Mouse (Mus musculus) heart, embryonic 14.5 days (tissue): ENCODE results near the gene Tead1. TPM values are rescaled to one million over a fixed set of nuclear protein-coding genes. Genes with fewer than 3 reads are reported as not detected.

Experiments used
- ATAC-seq: fragments of 200-750 bp; cut with Nextera tagmentation; 2 replicates; pipeline ENCODE4 v1.8.0; 2017; ENCODE audit warnings: low read depth, moderate TSS enrichment; ENCODE audit not compliant: insufficient number of reproducible peaks, insufficient read depth, low FRiP score
- H3K27ac ChIP-seq, 2 experiments: fragments of 200-500 bp in 1 of 2; fragments of 300-500 bp in 1 of 2; sonication (generic) in 1 of 2; replicated peaks in 1 of 2; 2 replicates each; pipeline ENCODE4 v1.5.1; 2012 to 2014; ENCODE audit warnings: low read depth in 2 of 2, low read length in 2 of 2, control low read depth in 1 of 2, mild to moderate bottlenecking in 1 of 2, mixed read lengths in 1 of 2; ENCODE audit not compliant: control insufficient read depth in 1 of 2, insufficient read depth in 1 of 2
- H3K27me3 ChIP-seq: fragments of 300-500 bp; sonication (generic); 2 replicates; pipeline ENCODE4 v1.6.1; 2014; ENCODE audit warnings: mild to moderate bottlenecking, low read length, control low read depth; ENCODE audit not compliant: control insufficient read depth, insufficient read depth
- H3K36me3 ChIP-seq: fragments of 300-500 bp; sonication (generic); 2 replicates; pipeline ENCODE4 v1.6.1; 2014; ENCODE audit warnings: mild to moderate bottlenecking, control low read depth, low read length, mixed read lengths; ENCODE audit not compliant: control insufficient read depth, insufficient read depth
- H3K4me1 ChIP-seq, 2 experiments: fragments of 200-500 bp in 1 of 2; fragments of 300-500 bp in 1 of 2; sonication (generic) in 1 of 2; 2 replicates each; pipeline ENCODE4 v1.6.1; 2012 to 2014; ENCODE audit warnings: low read length in 2 of 2, control low read depth in 1 of 2, mixed read lengths in 1 of 2; ENCODE audit not compliant: control insufficient read depth in 2 of 2, insufficient read depth in 2 of 2
- H3K4me2 ChIP-seq: fragments of 300-500 bp; sonication (generic); 2 replicates; pipeline ENCODE4 v1.6.1; 2014; ENCODE audit warnings: mild to moderate bottlenecking, low read length
- H3K4me3 ChIP-seq, 2 experiments: fragments of 200-500 bp in 1 of 2; fragments of 300-500 bp in 1 of 2; sonication (generic) in 1 of 2; 2 replicates each; pipeline ENCODE4 v1.5.1; 2012 to 2014; ENCODE audit warnings: low read length in 2 of 2, mild to moderate bottlenecking in 2 of 2, control low read depth in 1 of 2, low read depth in 1 of 2, moderate library complexity in 1 of 2; ENCODE audit not compliant: control insufficient read depth in 1 of 2, insufficient read depth in 1 of 2
- H3K9ac ChIP-seq: fragments of 300-500 bp; sonication (generic); 2 replicates; pipeline ENCODE4 v1.6.1; 2014; ENCODE audit warnings: mild to moderate bottlenecking, low read length
- H3K9me3 ChIP-seq: fragments of 300-500 bp; sonication (generic); 2 replicates; pipeline ENCODE4 v1.6.1; 2016; ENCODE audit warnings: low read length, control low read depth; ENCODE audit not compliant: control insufficient read depth
- WGBS: fragments of 180-500 bp; shearing (Covaris S2); extraction: QIAGEN DNeasy Blood & Tissue Kit; methylation state at CpG from one replicate; pipeline ENCODE4 v1.1.7; 2014; 5-methylcytosine and 5-hydroxymethylcytosine counted together
- polyA plus RNA-seq: library from polyadenylated mRNA; unstranded; fragments of >200 nt; fragmentation: Nextera tagmentation; extraction: Ambion mirVana; gene quantifications from 2 replicates; pipeline ENCODE4 v1.2.1, GENCODE M21; 2014

Gene Tead1
- polyA plus RNA-seq, 1 experiment from 2014 or later = 40.7 TPM

GRCm38 (mm10) chr7:112813731-112814306 is 134.7 kb downstream of the Tead1 start:
- Histone ChIP-seq H3K27ac (no peak overlapping the region), H3K36me3 (no peaks in the 10 kb centered on the region), H3K4me1 (peaks cover 6 to 35% of the 10 kb centered on the region in 2 experiments; a peak in 3 of 4 replicates), H3K9me3 (no peaks in the 10 kb centered on the region), H3K27me3 (no peaks in the 10 kb centered on the region), H3K4me3 (no peak overlapping the region), H3K4me2 (no peak overlapping the region), H3K9ac (no peak overlapping the region)
- 83% methylated on average over 8 of the region's 8 CpGs for WGBS
- no peak for ATAC-seq

DNA sequence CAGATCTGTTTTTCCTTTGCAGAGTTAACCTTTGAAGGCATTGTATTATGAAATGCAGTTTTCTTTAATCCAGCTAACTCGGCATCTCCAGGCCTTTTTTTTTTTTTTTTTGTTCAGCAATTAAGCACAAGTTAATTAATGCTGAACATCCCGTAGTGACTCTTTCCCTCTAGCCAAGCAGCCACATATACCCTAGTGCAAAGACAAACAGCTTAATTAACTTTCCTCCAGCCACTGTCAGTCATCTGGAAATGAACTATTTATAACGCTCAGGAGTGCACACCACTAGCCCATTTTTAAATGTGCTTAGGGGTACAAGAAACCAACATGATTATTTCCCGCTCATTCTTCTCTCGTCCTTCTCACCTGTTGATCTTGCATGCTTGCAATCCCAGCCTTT is 136.9 kb downstream of the Tead1 start:
- H3K9me3 ChIP-seq = no peaks in the 10 kb centered on the region
- no peak overlapping the region for H3K9ac ChIP-seq
- H3K36me3 ChIP-seq = no peaks in the 10 kb centered on the region
- 0 out of 4 replicates have a peak overlapping the region, but pooled peaks of 1 of the 2 experiments have one; percentile 28 for H3K27ac ChIP-seq
- ATAC-seq = no peak
- no peak overlapping the region for H3K4me2 ChIP-seq
- WGBS = 55% methylated on average over 5 of the region's 5 CpGs
- peaks cover 7 to 38% of the 10 kb centered on the region in 2 experiments; a peak in 3 of 4 replicates for H3K4me1 ChIP-seq
- no peak overlapping the region for H3K4me3 ChIP-seq
- no peaks in the 10 kb centered on the region for H3K27me3 ChIP-seq

DNA sequence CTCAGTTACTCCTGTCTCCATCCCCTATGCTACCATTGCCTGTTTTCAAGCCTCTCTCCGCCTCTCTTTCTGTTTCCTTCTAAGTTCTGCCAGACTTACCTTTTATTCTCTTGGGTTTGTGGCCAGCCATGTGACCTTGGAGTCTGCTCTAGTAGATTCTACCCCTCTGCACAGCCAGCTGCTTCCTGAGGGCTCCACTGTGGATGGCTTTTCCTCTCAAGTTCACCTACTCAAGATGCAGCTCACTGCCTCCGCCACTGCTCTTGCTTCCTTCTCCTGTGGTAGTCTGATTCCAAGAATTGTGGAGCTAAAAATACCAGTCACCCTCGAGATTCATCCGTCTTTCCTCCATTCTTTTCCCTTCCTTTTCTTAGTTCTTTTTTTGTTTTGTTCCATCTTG is 140.7 kb downstream of the Tead1 start:
- H3K4me1 ChIP-seq = peaks cover 14 to 64% of the 10 kb centered on the region in 2 experiments
- no peak overlapping the region for H3K4me3 ChIP-seq
- H3K9ac ChIP-seq = no peak overlapping the region
- H3K9me3 ChIP-seq = no peaks in the 10 kb centered on the region
- no peaks in the 10 kb centered on the region for H3K27me3 ChIP-seq
- WGBS = 51% methylated on average over 4 of the region's 4 CpGs
- no peaks in the 10 kb centered on the region for H3K36me3 ChIP-seq
- no peak for ATAC-seq
- H3K4me2 ChIP-seq = no peak overlapping the region
- H3K27ac ChIP-seq = no peak overlapping the region

GRCm38 (mm10) chr7:112822879-112823278 is 143.8 kb downstream of the Tead1 start:
- ATAC-seq = no peak
- 32% methylated on average over 5 of the region's 5 CpGs for WGBS
- Histone ChIP-seq H3K4me3 (no peak overlapping the region), H3K9me3 (no peaks in the 10 kb centered on the region), H3K4me2 (peak overlapping the region; percentile 45), H3K27ac (peak overlapping the region; percentile 63 to 69), H3K36me3 (no peaks in the 10 kb centered on the region), H3K27me3 (no peaks in the 10 kb centered on the region), H3K9ac (no peak overlapping the region), H3K4me1 (peaks cover 34 to 70% of the 10 kb centered on the region in 2 experiments)

- no peak overlapping the region for H3K4me3 ChIP-seq
- WGBS = 4% methylated on average over 5 of the region's 5 CpGs
- ATAC-seq = peak; percentile 67
Measured at GRCm38 (mm10) chr7:112823621-112824020, 144.5 kb downstream of the Tead1 start.

GRCm38 (mm10) chr7:112825339-112825781 is 146.2 kb downstream of the Tead1 start:
- Histone ChIP-seq H3K4me2 (peak overlapping the region; percentile 50), H3K4me1 (peaks cover 33 to 63% of the 10 kb centered on the region in 2 experiments), H3K9me3 (no peaks in the 10 kb centered on the region), H3K27ac (peak overlapping the region; percentile 96 to 97), H3K27me3 (no peaks in the 10 kb centered on the region), H3K4me3 (no peak overlapping the region), H3K9ac (peak overlapping the region; percentile 59), H3K36me3 (no peaks in the 10 kb centered on the region)
- ATAC-seq = no peak
- 12% methylated on average over 11 of the region's 11 CpGs for WGBS

More at GRCm38 (mm10) chr7:112823621-112824020, 144.5 kb downstream of the Tead1 start:
- Histone ChIP-seq H3K4me2 (peak overlapping the region; percentile 45), H3K27me3 (no peaks in the 10 kb centered on the region), H3K4me1 (peaks cover 40 to 75% of the 10 kb centered on the region in 2 experiments), H3K9me3 (no peaks in the 10 kb centered on the region), H3K36me3 (no peaks in the 10 kb centered on the region), H3K9ac (peak overlapping the region; percentile 32), H3K27ac (peak overlapping the region; percentile 69 to 79)

DNA sequence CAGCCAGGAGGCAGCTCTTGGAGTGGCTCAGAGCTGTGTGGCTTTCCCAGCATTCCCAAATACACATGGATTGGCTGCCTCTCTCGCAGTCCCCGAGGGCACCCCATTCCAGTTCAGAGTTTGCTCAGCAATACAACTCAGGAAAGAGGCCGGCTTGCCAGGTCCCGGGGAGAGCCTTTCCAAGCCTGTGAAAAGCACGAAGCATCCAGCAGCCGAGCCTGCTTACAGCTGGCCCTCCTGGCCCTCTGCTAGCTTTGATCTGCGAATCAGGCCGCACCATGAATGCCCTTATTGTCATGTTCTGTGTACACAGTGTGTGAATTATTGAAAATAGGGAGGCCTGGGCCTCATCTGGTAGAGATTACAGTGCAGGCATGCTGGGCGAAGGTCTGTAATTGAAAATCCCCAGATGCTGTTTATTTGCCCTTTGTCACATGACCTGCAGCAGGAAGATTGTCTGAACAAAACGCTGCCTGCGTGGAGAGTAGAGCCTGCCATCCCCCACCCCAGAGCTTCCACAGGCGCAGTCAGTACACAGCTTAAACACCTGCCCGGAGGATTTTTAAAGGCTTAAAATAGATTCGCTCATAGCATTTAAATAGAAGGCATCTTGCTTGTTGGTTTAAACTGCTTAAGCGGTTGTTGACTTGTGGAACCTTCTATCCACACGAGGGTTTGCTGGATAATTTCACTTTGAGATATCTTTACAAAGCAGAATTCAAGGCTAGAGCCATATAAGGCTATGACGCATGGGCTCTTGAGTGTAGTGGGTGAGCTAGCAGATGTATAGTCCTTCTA is 147.2 kb downstream of the Tead1 start:
- ATAC-seq = peak; percentile 64
- no peaks in the 10 kb centered on the region for H3K9me3 ChIP-seq
- H3K4me2 ChIP-seq = peak overlapping the region; percentile 50
- H3K27me3 ChIP-seq = no peaks in the 10 kb centered on the region
- H3K4me3 ChIP-seq = peak overlapping the region in 1 of 2 experiments; percentile 8; a peak in 1 of 4 replicates
- peak overlapping the region; percentile 96 to 97 for H3K27ac ChIP-seq
- peaks cover 33 to 62% of the 10 kb centered on the region in 2 experiments for H3K4me1 ChIP-seq
- no peaks in the 10 kb centered on the region for H3K36me3 ChIP-seq
- 8% methylated on average over 17 of the region's 17 CpGs for WGBS
- peak overlapping the region; percentile 59 for H3K9ac ChIP-seq
